Mouse (Mus musculus) lung, postnatal 0 days (tissue): ENCODE data around the gene Fscn1.

Experiments
- CTCF ChIP-seq: IDR thresholded peaks from 2 replicates; pipeline ENCODE4 v1.5.1; 2016; ENCODE audit warnings: antibody characterized with exemption, mild to moderate bottlenecking
- EP300 ChIP-seq: IDR thresholded peaks from 2 replicates; pipeline ENCODE4 v1.6.1; 2016; ENCODE audit warnings: antibody characterized with exemption, mild to moderate bottlenecking, control low read depth

DNA sequence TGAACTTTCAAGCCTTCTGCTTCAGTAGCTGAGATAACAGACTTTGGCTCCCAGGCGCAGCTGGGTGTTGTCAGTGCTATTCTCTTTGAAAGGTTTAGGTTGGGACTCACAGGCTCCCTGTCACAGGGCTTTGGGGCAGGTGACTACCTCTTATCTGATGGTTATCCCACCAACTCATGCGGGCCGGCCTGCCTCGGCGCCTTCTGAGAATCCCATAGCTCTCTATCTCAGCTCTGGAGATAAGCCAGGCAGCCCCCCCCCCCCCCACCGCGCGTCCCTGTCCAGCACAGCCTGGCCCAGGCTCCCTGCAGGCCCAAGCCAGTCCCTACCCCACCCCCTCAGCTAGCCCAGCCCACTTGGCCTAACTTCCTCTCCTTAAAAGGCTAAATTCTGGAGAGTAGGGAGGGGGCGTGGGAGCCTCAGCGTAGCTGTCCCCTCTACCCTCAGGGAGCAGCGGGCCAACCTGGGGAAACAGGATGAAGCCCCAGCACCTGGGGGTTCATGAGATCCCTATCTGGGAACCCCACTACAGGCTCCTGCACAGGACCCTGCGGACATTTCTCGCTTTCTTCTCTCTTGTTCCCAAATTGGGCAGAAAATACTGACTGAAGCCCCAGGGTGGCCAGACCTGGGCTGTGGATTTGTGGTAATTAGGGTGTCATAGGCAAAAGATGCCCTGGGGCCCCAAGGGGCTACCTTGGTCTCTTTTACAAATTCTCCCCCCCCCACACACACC lies 33.8 kb upstream of the Fscn1 start:
- no peak for TF ChIP-seq CTCF
- no peak for TF ChIP-seq EP300
